ENCODE assay signal across 8 mouse cellular contexts in genomic region chr17:35725286-35726232, GRCm38 (mm10). TPM values are rescaled to one million over a fixed set of nuclear protein-coding genes. Genes with fewer than 3 reads are reported as not detected.
DNase-seq lines count a peak whose midpoint lies in the region; ATAC-seq and TF ChIP-seq lines count a peak whose summit lies in the region.

No protein-coding gene starts in this region.

- H3K9me3 ChIP-seq in heart, embryonic 13.5 days: no peaks in the 10 kb centered on the region
- H3K9me3 ChIP-seq in liver, embryonic 12.5 days (replicated peaks): no peaks in the 10 kb centered on the region
- H3K9me3 ChIP-seq in stomach, embryonic 15.5 days: no peaks in the 10 kb centered on the region

- peak overlapping the region; percentile 77 for H3K9ac ChIP-seq in heart, embryonic 13.5 days
- H3K9ac ChIP-seq in liver, embryonic 12.5 days: no peak overlapping the region
- no peak overlapping the region for H3K9ac ChIP-seq in stomach, embryonic 15.5 days

- TF ChIP-seq CTCF in C2C12 (IDR thresholded peaks at IDR 0.05; ENCODE audit: control insufficient read depth, insufficient read depth, insufficient read length): peak; percentile 83
- TF ChIP-seq CTCF in brain, embryonic 14.5 days (IDR thresholded peaks at IDR 0.05; ENCODE audit: borderline replicate concordance, extremely low read depth, insufficient read depth, insufficient read length): peak; percentile 100

- H3K4me1 ChIP-seq in heart, embryonic 13.5 days: peaks cover 61% of the 10 kb centered on the region
- H3K4me1 ChIP-seq in liver, embryonic 12.5 days: peaks cover 14% of the 10 kb centered on the region
- H3K4me1 ChIP-seq in stomach, embryonic 15.5 days: peaks cover 13% of the 10 kb centered on the region

- H3K27me3 ChIP-seq in C2C12 (ENCODE audit: control insufficient read depth, insufficient read depth, insufficient read length): no peaks in the 10 kb centered on the region
- H3K27me3 ChIP-seq in heart, embryonic 13.5 days (replicated peaks): peaks cover 16% of the 10 kb centered on the region
- H3K27me3 ChIP-seq in liver, embryonic 12.5 days (replicated peaks): peaks cover 80% of the 10 kb centered on the region
- no peaks in the 10 kb centered on the region for H3K27me3 ChIP-seq in stomach, embryonic 15.5 days (replicated peaks)

- peak overlapping the region; percentile 59 for H3ac ChIP-seq in C2C12 (ENCODE audit: control insufficient read depth, insufficient read length, low read depth)

- TF ChIP-seq POLR2A in brain, embryonic 14.5 days (IDR thresholded peaks at IDR 0.05; ENCODE audit: borderline replicate concordance, extremely low read depth, insufficient read depth, insufficient read length, poor library complexity, severe bottlenecking): no peak

- H3K4me2 ChIP-seq in heart, embryonic 13.5 days: peak overlapping the region; percentile 60
- H3K4me2 ChIP-seq in liver, embryonic 12.5 days: no peak overlapping the region
- peak overlapping the region; percentile 24 for H3K4me2 ChIP-seq in stomach, embryonic 15.5 days

- H3K79me3 ChIP-seq in C2C12 (ENCODE audit: low read depth): no peaks in the 10 kb centered on the region

- no peaks in the 10 kb centered on the region for H3K79me2 ChIP-seq in C2C12 (ENCODE audit: control insufficient read depth, insufficient read depth)

- no peaks in the 10 kb centered on the region for H3K36me3 ChIP-seq in C2C12 (ENCODE audit: control insufficient read depth, insufficient read depth)
- H3K36me3 ChIP-seq in heart, embryonic 13.5 days: no peaks in the 10 kb centered on the region
- no peaks in the 10 kb centered on the region for H3K36me3 ChIP-seq in liver, embryonic 12.5 days
- no peaks in the 10 kb centered on the region for H3K36me3 ChIP-seq in stomach, embryonic 15.5 days

- WGBS in heart, embryonic 13.5 days: 18% methylated on average over 21 of the region's 21 CpGs
- 26% methylated on average over 21 of the region's 21 CpGs for WGBS in liver, embryonic 12.5 days (ENCODE audit: insufficient replicate concordance)
- WGBS in stomach, embryonic 15.5 days: 29% methylated on average over 21 of the region's 21 CpGs

- no peak overlapping the region for H3K4me3 ChIP-seq in C2C12 (ENCODE audit: insufficient read depth, poor library complexity, severe bottlenecking)
- H3K4me3 ChIP-seq in heart, embryonic 13.5 days: peak overlapping the region; percentile 36
- H3K4me3 ChIP-seq in liver, embryonic 12.5 days: no peak overlapping the region
- H3K4me3 ChIP-seq in stomach, embryonic 15.5 days (replicated peaks): no peak overlapping the region

- peak; percentile 92 for DNase-seq in brain, embryonic 14.5 days (ENCODE audit: low read depth)
- DNase-seq in fat pad, adult 2 months (ENCODE audit: extremely low read depth, low read depth, low spot score): peak; percentile 73
- DNase-seq in kidney, postnatal 10 days: peak; percentile 95
- peak; percentile 94 for DNase-seq in neural tube, embryonic 10.5 days (ENCODE audit: extremely low spot score, low spot score)

- ATAC-seq in heart, embryonic 13.5 days (ENCODE audit: extremely low read depth, insufficient number of reproducible peaks, low FRiP score, low TSS enrichment): no peak
- 0 out of 2 replicates have a peak, but pooled peaks have one; percentile 14 for ATAC-seq in liver, embryonic 12.5 days
- peak; percentile 63 for ATAC-seq in stomach, embryonic 15.5 days (ENCODE audit: insufficient read depth, low FRiP score, low read depth)

- H3K27ac ChIP-seq in heart, embryonic 13.5 days (replicated peaks): peak overlapping the region; percentile 66
- H3K27ac ChIP-seq in liver, embryonic 12.5 days: no peak overlapping the region
- no peak overlapping the region for H3K27ac ChIP-seq in stomach, embryonic 15.5 days

TF ChIP-seq in C2C12, 6 proteins besides CTCF, POLR2A, EP300 and RAD21:
- TF ChIP-seq MYOG (IDR thresholded peaks at IDR 0.05; ENCODE audit: control insufficient read depth, extremely low read depth, insufficient read length) (no peak), FOSL1 (IDR thresholded peaks at IDR 0.05; ENCODE audit: insufficient read depth, low read length, poor library complexity, severe bottlenecking) (no peak), CEBPB (IDR thresholded peaks at IDR 0.05; ENCODE audit: low read depth) (no peak), MAX (IDR thresholded peaks at IDR 0.05) (no peak), MYOD1 (IDR thresholded peaks at IDR 0.05; ENCODE audit: control insufficient read depth, insufficient read length, low read depth) (no peak), USF1 (IDR thresholded peaks at IDR 0.05; ENCODE audit: low read depth) (no peak)
TF ChIP-seq in C2C12: peak in this region for 0.

RNA-seq across cellular contexts. Expression of gene Ddr1, which starts 21.1 kb away (rescaled TPM):
- 56.6 TPM for polyA plus RNA-seq in C2C12 (2012; fragmentation: generic; extraction: Trizol)
- 99.6 and 112 TPM in 2 replicates for polyA plus RNA-seq in brain, embryonic 14.5 days (2012; rRNA removed)
- polyA plus RNA-seq in heart, embryonic 13.5 days (2015; fragmentation: Nextera tagmentation; extraction: Ambion mirVana): 122 and 130 TPM in 2 replicates
- polyA plus RNA-seq in liver, embryonic 12.5 days (2016; fragmentation: Nextera tagmentation; extraction: Ambion mirVana): 5.7 and 6.1 TPM in 2 replicates
- polyA plus RNA-seq in stomach, embryonic 15.5 days (2015; fragmentation: Nextera tagmentation; extraction: Ambion mirVana): 74.0 and 78.4 TPM in 2 replicates

RNA-seq across cellular contexts. Expression of gene Gtf2h4, which starts 52.0 kb away (rescaled TPM):
- 40.6 TPM for polyA plus RNA-seq in C2C12 (2012; fragmentation: generic; extraction: Trizol)
- polyA plus RNA-seq in brain, embryonic 14.5 days (2012; rRNA removed): 28.8 and 40.8 TPM in 2 replicates
- polyA plus RNA-seq in heart, embryonic 13.5 days (2015; fragmentation: Nextera tagmentation; extraction: Ambion mirVana): 25.7 and 27.7 TPM in 2 replicates
- polyA plus RNA-seq in liver, embryonic 12.5 days (2016; fragmentation: Nextera tagmentation; extraction: Ambion mirVana): 38.3 and 44.0 TPM in 2 replicates
- 36.3 and 39.9 TPM in 2 replicates for polyA plus RNA-seq in stomach, embryonic 15.5 days (2015; fragmentation: Nextera tagmentation; extraction: Ambion mirVana)

RNA-seq across cellular contexts. Expression of gene Vars2, which starts 58.2 kb away (rescaled TPM):
- 12.6 TPM for polyA plus RNA-seq in C2C12 (2012; fragmentation: generic; extraction: Trizol)
- polyA plus RNA-seq in brain, embryonic 14.5 days (2012; rRNA removed): 36.8 and 40.6 TPM in 2 replicates
- 12.2 and 13.5 TPM in 2 replicates for polyA plus RNA-seq in heart, embryonic 13.5 days (2015; fragmentation: Nextera tagmentation; extraction: Ambion mirVana)
- 10.7 and 11.8 TPM in 2 replicates for polyA plus RNA-seq in liver, embryonic 12.5 days (2016; fragmentation: Nextera tagmentation; extraction: Ambion mirVana)
- 18.6 and 21.5 TPM in 2 replicates for polyA plus RNA-seq in stomach, embryonic 15.5 days (2015; fragmentation: Nextera tagmentation; extraction: Ambion mirVana)
